Mouse (Mus musculus): ENCODE results near the gene Hs6st1. TPM values are rescaled to one million over a fixed set of nuclear protein-coding genes. Genes with fewer than 3 reads are reported as not detected.
A peak's percentile ranks its signal among the peaks of the same experiment; 100 is the strongest.

The Hs6st1 gene
- total and polyA plus RNA-seq, 2 experiments from 2014 or later = 3.2 to 31.5 TPM

DNA sequence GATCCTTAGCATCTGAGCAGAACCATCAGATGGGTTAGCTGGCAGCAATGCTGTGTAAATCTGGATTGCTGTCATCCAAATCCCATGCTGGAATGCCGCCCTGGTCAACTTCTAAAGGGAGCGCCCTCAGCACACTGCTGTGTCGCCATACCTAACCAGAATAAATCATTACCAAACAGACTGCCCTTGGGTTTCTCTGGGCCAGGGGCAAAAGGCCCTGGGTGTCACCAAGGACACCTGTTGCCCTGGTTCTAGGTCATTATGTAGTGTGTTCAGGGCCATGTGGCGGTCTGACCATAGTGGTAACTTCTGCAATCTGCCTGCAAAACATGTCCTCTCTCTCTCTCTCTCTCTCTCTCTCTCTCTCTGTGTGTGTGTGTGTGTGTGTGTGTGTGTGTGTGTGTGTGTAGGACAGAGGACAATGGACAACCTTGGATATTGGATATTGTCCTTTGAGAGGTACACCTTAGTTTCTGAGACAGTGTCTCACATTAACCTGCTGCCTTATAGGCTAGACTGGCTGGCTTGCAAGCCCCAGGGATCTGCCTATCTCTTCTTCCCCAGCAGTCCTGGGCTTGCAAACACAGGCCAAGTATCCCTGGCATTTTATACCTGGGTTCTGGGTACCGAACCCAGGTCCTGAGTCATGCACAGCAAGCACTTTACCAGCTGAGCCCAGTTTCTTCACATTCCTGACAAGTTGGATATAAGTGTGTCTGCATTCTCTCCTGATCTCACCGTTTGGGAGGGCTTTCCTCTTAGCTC lies 1.8 kb upstream of the Hs6st1 start:
- WGBS = 87% methylated on average over 6 of the region's 6 CpGs
- H3K9me3 ChIP-seq (replicated peaks; ENCODE audit: control insufficient read depth, low read length) = no peaks in the 10 kb centered on the region
- TF ChIP-seq EP300 (IDR thresholded peaks at IDR 0.05; ENCODE audit: low read depth) = no peak
- TF ChIP-seq CTCF (IDR thresholded peaks at IDR 0.05; ENCODE audit: low read depth) = no peak
- no peak overlapping the region for H3K27ac ChIP-seq (ENCODE audit: low read depth)
- no peak overlapping the region for H3K4me2 ChIP-seq (ENCODE audit: low read depth, low read length)
- no peak for DNase-seq (ENCODE audit: low spot score)
- H3K27me3 ChIP-seq (ENCODE audit: control insufficient read depth, insufficient read depth, low read length) = no peaks in the 10 kb centered on the region
- no peak overlapping the region for H3K9ac ChIP-seq (replicated peaks; ENCODE audit: low read depth, low read length)
- ATAC-seq (ENCODE audit: insufficient read depth, low read depth) = no peak
- H3K36me3 ChIP-seq (replicated peaks; ENCODE audit: control insufficient read depth, insufficient read depth, low read length) = no peaks in the 10 kb centered on the region
- peaks cover 34% of the 10 kb centered on the region for H3K4me1 ChIP-seq (ENCODE audit: control insufficient read depth, insufficient read depth)
- H3K4me3 ChIP-seq (ENCODE audit: low read depth, low read length) = no peak overlapping the region

DNA sequence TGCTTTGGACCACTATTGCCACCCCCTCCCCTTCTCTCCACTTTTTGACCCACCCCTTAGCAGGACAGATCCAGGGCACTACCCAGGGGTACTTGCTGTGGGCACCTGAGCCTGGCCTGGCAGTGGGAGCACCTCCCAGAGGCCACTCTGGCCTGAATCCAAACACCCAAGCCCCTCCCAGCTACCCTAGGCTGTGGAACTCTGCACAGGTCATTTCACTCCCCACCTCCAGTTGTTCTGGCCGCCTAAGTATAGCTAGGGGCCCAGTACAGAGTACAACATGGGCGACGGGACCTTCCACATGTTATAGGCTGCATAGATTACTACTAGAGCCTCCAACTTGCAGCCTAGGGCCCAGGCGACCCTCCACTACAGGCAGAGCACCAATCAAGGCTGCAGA lies 999 bp upstream of the Hs6st1 start:
- Histone ChIP-seq H3K4me2 (ENCODE audit: low read depth, low read length) (no peak overlapping the region), H3K9me3 (replicated peaks; ENCODE audit: control insufficient read depth, low read length) (no peaks in the 10 kb centered on the region), H3K4me1 (ENCODE audit: control insufficient read depth, insufficient read depth) (peaks cover 42% of the 10 kb centered on the region), H3K27me3 (ENCODE audit: control insufficient read depth, insufficient read depth, low read length) (no peaks in the 10 kb centered on the region), H3K9ac (replicated peaks; ENCODE audit: low read depth, low read length) (no peak overlapping the region), H3K4me3 (ENCODE audit: low read depth, low read length) (no peak overlapping the region), H3K27ac (ENCODE audit: low read depth) (no peak overlapping the region), H3K36me3 (replicated peaks; ENCODE audit: control insufficient read depth, insufficient read depth, low read length) (no peaks in the 10 kb centered on the region)
- DNase-seq (ENCODE audit: low spot score) (no peak), ATAC-seq (ENCODE audit: insufficient read depth, low read depth) (no peak)
- TF ChIP-seq EP300 (IDR thresholded peaks at IDR 0.05; ENCODE audit: low read depth) (no peak), CTCF (IDR thresholded peaks at IDR 0.05; ENCODE audit: low read depth) (no peak)
- 76% methylated on average over 4 of the region's 4 CpGs for WGBS

- 29% methylated on average over 12 of the region's 12 CpGs for WGBS
- peak overlapping the region; percentile 33; the same call in 1 of the 2 replicates for H3K27ac ChIP-seq (ENCODE audit: low read depth)
- DNase-seq (ENCODE audit: low spot score) = no peak
- 0 out of 2 replicates have a peak overlapping the region, but pooled peaks have one; percentile 84 for H3K9ac ChIP-seq (replicated peaks; ENCODE audit: low read depth, low read length)
- no peaks in the 10 kb centered on the region for H3K9me3 ChIP-seq (replicated peaks; ENCODE audit: control insufficient read depth, low read length)
- TF ChIP-seq EP300 (IDR thresholded peaks at IDR 0.05; ENCODE audit: low read depth) (no peak), CTCF (IDR thresholded peaks at IDR 0.05; ENCODE audit: low read depth) (no peak)
- H3K36me3 ChIP-seq (replicated peaks; ENCODE audit: control insufficient read depth, insufficient read depth, low read length) = no peaks in the 10 kb centered on the region
- H3K4me2 ChIP-seq (ENCODE audit: low read depth, low read length) = peak overlapping the region; percentile 98
- no peaks in the 10 kb centered on the region for H3K27me3 ChIP-seq (ENCODE audit: control insufficient read depth, insufficient read depth, low read length)
- no peak for ATAC-seq (ENCODE audit: insufficient read depth, low read depth)
- H3K4me3 ChIP-seq (ENCODE audit: low read depth, low read length) = peak overlapping the region; percentile 88
- peaks cover 44% of the 10 kb centered on the region for H3K4me1 ChIP-seq (ENCODE audit: control insufficient read depth, insufficient read depth)
Measured at GRCm38 (mm10) chr1:36067611-36068010, 589 bp upstream of the Hs6st1 start.

- no peak for TF ChIP-seq CTCF (IDR thresholded peaks at IDR 0.05; ENCODE audit: low read depth)
- no peak for TF ChIP-seq EP300 (IDR thresholded peaks at IDR 0.05; ENCODE audit: low read depth)
- under 1% methylated on average over 51 of the region's 76 CpGs for WGBS
Measured at GRCm38 (mm10) chr1:36068531-36069120, 426 bp downstream of the Hs6st1 start.

GRCm38 (mm10) chr1:36069291-36069771 lies 1.1 kb downstream of the Hs6st1 start:
- DNase-seq (ENCODE audit: low spot score) = no peak

More at GRCm38 (mm10) chr1:36068531-36069120, 426 bp downstream of the Hs6st1 start:
- Histone ChIP-seq H3K4me2 (ENCODE audit: low read depth, low read length) (peak overlapping the region; percentile 98), H3K4me3 (ENCODE audit: low read depth, low read length) (peak overlapping the region; percentile 88), H3K36me3 (replicated peaks; ENCODE audit: control insufficient read depth, insufficient read depth, low read length) (no peaks in the 10 kb centered on the region), H3K27ac (ENCODE audit: low read depth) (peak overlapping the region; percentile 78), H3K27me3 (ENCODE audit: control insufficient read depth, insufficient read depth, low read length) (no peaks in the 10 kb centered on the region), H3K9me3 (replicated peaks; ENCODE audit: control insufficient read depth, low read length) (no peaks in the 10 kb centered on the region), H3K4me1 (ENCODE audit: control insufficient read depth, insufficient read depth) (peaks cover 54% of the 10 kb centered on the region), H3K9ac (replicated peaks; ENCODE audit: low read depth, low read length) (peak overlapping the region; percentile 84)
- peak; percentile 62 for ATAC-seq (ENCODE audit: insufficient read depth, low read depth)
- no peak for DNase-seq (ENCODE audit: low spot score)

More at GRCm38 (mm10) chr1:36069291-36069771, 1.1 kb downstream of the Hs6st1 start:
- Histone ChIP-seq H3K4me1 (ENCODE audit: control insufficient read depth, insufficient read depth) (peaks cover 59% of the 10 kb centered on the region), H3K36me3 (replicated peaks; ENCODE audit: control insufficient read depth, insufficient read depth, low read length) (no peaks in the 10 kb centered on the region), H3K9ac (replicated peaks; ENCODE audit: low read depth, low read length) (peak overlapping the region; percentile 84), H3K27ac (ENCODE audit: low read depth) (no peak overlapping the region; the same call in 1 of the 2 replicates), H3K27me3 (ENCODE audit: control insufficient read depth, insufficient read depth, low read length) (no peaks in the 10 kb centered on the region), H3K4me2 (ENCODE audit: low read depth, low read length) (peak overlapping the region; percentile 98), H3K9me3 (replicated peaks; ENCODE audit: control insufficient read depth, low read length) (no peaks in the 10 kb centered on the region), H3K4me3 (ENCODE audit: low read depth, low read length) (peak overlapping the region; percentile 88)
- WGBS = 2% methylated on average over 13 of the region's 13 CpGs
- no peak for TF ChIP-seq EP300 (IDR thresholded peaks at IDR 0.05; ENCODE audit: low read depth)
- TF ChIP-seq CTCF (IDR thresholded peaks at IDR 0.05; ENCODE audit: low read depth) = no peak
- ATAC-seq (ENCODE audit: insufficient read depth, low read depth) = no peak

Measured in heart, postnatal 0 days (tissue).